15 mouse cellular contexts compared by ENCODE assay signal in the genomic region with DNA sequence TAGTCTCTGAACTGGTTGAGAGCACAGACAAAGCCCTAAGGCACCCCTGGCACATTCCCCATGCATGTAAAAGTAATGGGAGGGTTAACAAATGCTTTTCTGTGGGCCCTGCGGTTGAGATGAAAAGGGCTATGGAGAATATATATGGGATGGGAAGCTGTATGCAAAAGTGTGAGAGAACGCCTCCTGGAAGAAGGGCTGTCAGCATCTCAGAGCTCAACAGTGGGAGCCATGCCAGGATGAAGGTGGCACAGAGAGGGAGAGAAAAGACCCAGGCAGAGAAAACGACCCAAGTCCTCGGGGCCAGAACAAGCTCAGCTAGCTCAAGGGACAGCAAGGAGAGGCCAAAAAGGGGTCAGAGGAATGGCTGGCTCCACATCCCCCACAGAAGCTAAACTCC. TPM values are rescaled to one million over a fixed set of nuclear protein-coding genes. Genes with fewer than 3 reads are reported as not detected.
A peak's percentile ranks its signal among the peaks of the same experiment; 100 is the strongest.
DNase-seq lines count a peak whose midpoint lies in the region; ATAC-seq and TF ChIP-seq lines count a peak whose summit lies in the region.
"Had no signal": no experiment of that assay in that cellular context is flagged by ENCODE, and none has a peak within 500 bp of the region (broad histone marks: within the 10 kb centered on the region; RNA-seq: fewer than 3 reads in every experiment).

No protein-coding gene starts in this region.

- WGBS in heart, embryonic 14.5 days: 45% methylated on average over 4 of the region's 4 CpGs
- WGBS in intestine, postnatal 0 days: 68% methylated on average over 4 of the region's 4 CpGs
- WGBS in midbrain, embryonic 13.5 days: 81% methylated on average over 4 of the region's 4 CpGs

- peaks cover 34 to 54% of the 10 kb centered on the region in 2 experiments for H3K4me1 ChIP-seq in heart, embryonic 14.5 days (ENCODE audit: control insufficient read depth in 2 of 2, insufficient read depth in 2 of 2, low read length in 2 of 2)
- no peaks in the 10 kb centered on the region; the same call in 1 of the 2 replicates for H3K4me1 ChIP-seq in intestine, postnatal 0 days (replicated peaks; ENCODE audit: control insufficient read depth, insufficient read depth, low read length)
- peaks cover 4% of the 10 kb centered on the region; the same call in 1 of the 2 replicates for H3K4me1 ChIP-seq in midbrain, embryonic 13.5 days (replicated peaks)

- H3K4me3 ChIP-seq in heart, embryonic 14.5 days (ENCODE audit: control insufficient read depth in 1 of 2, insufficient read depth in 1 of 2, low read depth in 1 of 2, low read length in 2 of 2): no peak overlapping the region
- no peak overlapping the region for H3K4me3 ChIP-seq in intestine, postnatal 0 days (ENCODE audit: low read depth, low read length)
- H3K4me3 ChIP-seq in midbrain, embryonic 13.5 days (replicated peaks): no peak overlapping the region
- H3K4me3 ChIP-seq: neural tube, embryonic 15.5 days had no signal

- H3K9ac ChIP-seq in heart, embryonic 14.5 days (ENCODE audit: low read length): no peak overlapping the region
- no peak overlapping the region for H3K9ac ChIP-seq in intestine, postnatal 0 days (ENCODE audit: low read depth, low read length)
- no peak overlapping the region for H3K9ac ChIP-seq in midbrain, embryonic 13.5 days (replicated peaks)
- H3K9ac ChIP-seq: forebrain, postnatal 0 days; neural tube, embryonic 15.5 days had no signal

- no peaks in the 10 kb centered on the region for H3K27me3 ChIP-seq in heart, embryonic 14.5 days (ENCODE audit: control insufficient read depth, insufficient read depth, low read length)
- H3K27me3 ChIP-seq in intestine, postnatal 0 days (replicated peaks; ENCODE audit: control insufficient read depth, insufficient read depth, low read length): no peaks in the 10 kb centered on the region
- H3K27me3 ChIP-seq in midbrain, embryonic 13.5 days: no peaks in the 10 kb centered on the region
- H3K27me3 ChIP-seq: neural tube, embryonic 15.5 days had no signal

- no peak overlapping the region for H3K4me2 ChIP-seq in heart, embryonic 14.5 days (ENCODE audit: low read length)
- H3K4me2 ChIP-seq in intestine, postnatal 0 days (replicated peaks; ENCODE audit: low read depth): no peak overlapping the region
- H3K4me2 ChIP-seq in midbrain, embryonic 13.5 days (replicated peaks): no peak overlapping the region
- H3K4me2 ChIP-seq: neural tube, embryonic 15.5 days had no signal

- no peak for ATAC-seq in heart, embryonic 14.5 days (ENCODE audit: insufficient number of reproducible peaks, insufficient read depth, low FRiP score, low read depth)
- ATAC-seq in intestine, postnatal 0 days: no peak
- no peak for ATAC-seq in midbrain, embryonic 13.5 days
- no peak for ATAC-seq in megakaryocyte, adult 5-6 weeks (ENCODE audit: poor library complexity, severe bottlenecking)
- ATAC-seq: forebrain, postnatal 0 days; midbrain, embryonic 16.5 days had no signal

- no peak for TF ChIP-seq CTCF in intestine, postnatal 0 days (IDR thresholded peaks at IDR 0.05; ENCODE audit: low read depth)

- no peaks in the 10 kb centered on the region for H3K36me3 ChIP-seq in heart, embryonic 14.5 days (ENCODE audit: control insufficient read depth, insufficient read depth, low read length)
- H3K36me3 ChIP-seq in intestine, postnatal 0 days (ENCODE audit: control insufficient read depth, insufficient read depth): no peaks in the 10 kb centered on the region; the same call in 1 of the 2 replicates
- no peaks in the 10 kb centered on the region for H3K36me3 ChIP-seq in midbrain, embryonic 13.5 days
- H3K36me3 ChIP-seq: neural tube, embryonic 15.5 days had no signal

- no peaks in the 10 kb centered on the region for H3K9me3 ChIP-seq in heart, embryonic 14.5 days (ENCODE audit: control insufficient read depth, low read length)
- H3K9me3 ChIP-seq in intestine, postnatal 0 days (ENCODE audit: control insufficient read depth): no peaks in the 10 kb centered on the region
- no peaks in the 10 kb centered on the region for H3K9me3 ChIP-seq in midbrain, embryonic 13.5 days
- H3K9me3 ChIP-seq: neural tube, embryonic 15.5 days had no signal

- no peak for DNase-seq in heart, adult 9 months (ENCODE audit: low spot score in 2 of 2)
- DNase-seq in NIH3T3 (ENCODE audit: low read depth): peak; percentile 52
- peak; percentile 49 for DNase-seq in brain, adult 2 months (ENCODE audit: low read depth, low spot score)
- DNase-seq: adrenal gland, postnatal 14 days; cerebellum, adult 11 months; forebrain, postnatal 0 days; kidney, adult 8-10 months; layer of hippocampus, adult 9-11 months; lung, postnatal 10 days had no signal

- peak overlapping the region; percentile 91 to 93 for H3K27ac ChIP-seq in heart, embryonic 14.5 days (replicated peaks in 1 of 2; ENCODE audit: control insufficient read depth in 1 of 2, insufficient read depth in 1 of 2, low read depth in 2 of 2, low read length in 2 of 2)
- 0 out of 2 replicates have a peak overlapping the region, but pooled peaks have one; percentile 11 for H3K27ac ChIP-seq in intestine, postnatal 0 days (ENCODE audit: low read depth, low read length)
- no peak overlapping the region for H3K27ac ChIP-seq in midbrain, embryonic 13.5 days
- H3K27ac ChIP-seq: neural tube, embryonic 15.5 days had no signal

RNA-seq across cellular contexts. Expression of a gene that starts 8.6 kb away (rescaled TPM):
- 40.5 and 42.0 TPM in 2 replicates for polyA plus RNA-seq in heart, embryonic 14.5 days (2014; fragmentation: Nextera tagmentation; extraction: Ambion mirVana)
- 12.3 and 12.4 TPM in 2 replicates for polyA plus RNA-seq in intestine, postnatal 0 days (2015; fragmentation: Nextera tagmentation; extraction: Ambion mirVana)
- polyA plus RNA-seq in midbrain, embryonic 13.5 days (2015; fragmentation: Nextera tagmentation; extraction: Ambion mirVana): 25.3 and 27.7 TPM in 2 replicates
- 1.8 and 2.1 TPM in 2 replicates for total RNA-seq in megakaryocyte, adult 5-6 weeks (2015)
- 2.3 and 6.6 TPM in 2 replicates for total RNA-seq in megakaryocyte, adult 5-6 weeks (2017)

Comparison
In these comparisons a context has a peak if more than half of its experiments do, and no peak if none do; other contexts are left out.
1. DNase-seq: peak in NIH3T3 (single experiment) and brain, adult 2 months (single experiment); none in heart, adult 9 months (0 of 2).